Mouse (Mus musculus): Measurements from ENCODE around the gene Ccdc43.
"Not testable (repeated sequence)": the region's sequence is repeated elsewhere in the genome, so short reads cannot be mapped to it uniquely, and the experiment has no call there.

Gene Ccdc43

DNA sequence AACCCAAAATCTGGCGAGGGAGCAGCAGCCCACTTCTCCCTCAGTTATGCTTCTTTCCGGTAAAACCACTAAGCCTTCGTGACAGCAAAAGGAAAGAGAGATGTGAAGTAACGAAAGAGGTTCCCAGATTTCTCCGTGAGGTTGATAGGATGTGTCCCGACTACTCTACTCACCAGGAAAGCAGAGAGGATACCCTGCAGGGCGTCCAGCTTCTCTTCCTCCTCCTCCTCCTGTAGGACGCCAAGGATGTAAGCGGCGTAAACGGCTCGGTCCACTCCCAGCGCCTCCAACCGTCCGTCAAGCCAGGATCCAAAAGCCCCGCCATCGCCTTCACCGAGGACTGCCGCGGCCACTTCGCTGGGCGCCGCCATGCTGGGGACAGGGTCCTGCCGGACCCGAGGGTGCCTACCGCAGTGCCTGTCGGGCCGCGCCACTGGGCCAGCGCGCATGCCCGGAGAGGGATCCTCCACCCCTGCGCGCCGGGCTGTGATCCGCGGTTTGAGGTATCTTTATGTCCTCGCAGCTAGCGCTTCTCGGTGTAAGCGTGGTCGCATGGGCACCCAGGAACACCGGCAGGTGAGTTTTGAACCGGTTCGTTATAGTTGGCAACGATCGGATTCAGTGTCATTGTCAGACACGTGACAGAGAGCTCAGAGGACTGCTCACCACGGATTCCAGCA lies at the start of gene Ccdc43:
Gene Ccdc43 (minus strand): TSS at position 445 of the 680 bp plus-strand sequence.
- DNase-seq, result peak; percentile 87 to 89

DNA sequence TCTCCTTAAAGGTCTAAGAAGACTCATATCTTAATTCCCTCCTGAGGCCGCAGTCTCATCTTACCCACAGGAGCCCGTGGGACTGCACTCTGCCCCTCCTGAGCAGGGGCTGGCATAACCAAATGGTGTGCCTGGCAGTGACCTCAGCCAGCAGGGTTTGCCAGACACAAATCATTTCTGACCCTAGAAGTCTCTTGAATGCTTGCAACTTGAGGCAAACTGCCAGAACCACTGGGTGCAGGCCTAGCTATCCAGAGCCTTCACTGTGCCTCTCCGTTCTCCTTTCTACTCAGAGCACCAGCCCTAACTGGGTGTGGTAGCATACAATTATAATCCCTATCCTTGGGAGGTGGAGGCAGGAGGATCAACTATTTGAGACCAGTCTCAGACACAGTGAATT lies 47.2 kb upstream of the Ccdc43 start:
- peak in 1 of 2 experiments; percentile 28 for DNase-seq

DNA sequence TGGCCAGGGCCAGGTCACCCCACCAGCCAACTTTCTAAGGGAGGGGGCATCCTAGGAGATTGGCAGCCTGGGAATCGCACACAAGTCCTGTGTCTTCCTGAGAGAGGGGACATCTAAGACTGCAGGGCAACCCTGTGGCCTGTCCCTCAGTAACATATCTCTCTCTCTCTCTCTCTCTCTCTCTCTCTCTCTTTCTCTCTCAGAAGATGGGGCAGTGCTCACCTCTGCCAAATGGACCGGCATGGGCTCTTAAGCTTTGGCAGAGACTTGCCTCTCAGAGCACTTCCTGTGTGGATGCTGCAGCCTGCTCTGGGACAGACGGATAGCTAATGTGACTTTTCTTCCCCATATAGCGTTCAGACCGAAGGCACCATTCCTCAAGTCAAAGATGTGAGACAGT lies 45.3 kb upstream of the Ccdc43 start:
- DNase-seq, result peak in 1 of 2 experiments; percentile 55

DNA sequence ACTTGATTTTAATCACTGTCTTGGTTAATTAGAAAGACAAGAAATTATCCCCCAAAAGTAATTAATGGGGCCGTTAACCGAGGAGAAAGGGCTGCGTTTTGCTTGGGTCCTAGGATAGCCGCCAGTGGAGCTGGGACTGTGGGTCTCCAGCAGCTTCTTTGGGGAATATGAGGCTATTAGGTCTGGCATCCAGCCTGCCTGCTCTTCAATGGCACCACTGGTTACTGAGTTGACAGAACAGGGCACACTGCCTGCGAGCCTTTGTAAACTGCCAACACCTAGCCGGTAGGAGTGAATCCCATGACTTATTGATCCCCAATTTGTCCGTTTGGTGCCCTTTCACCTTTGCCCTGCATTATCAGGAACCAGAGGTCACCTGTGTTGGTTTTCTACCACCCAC lies 44.5 kb upstream of the Ccdc43 start:
- DNase-seq, result peak; percentile 74 to 76

- DNase-seq, result peak; percentile 88 to 92
Measured at GRCm38 (mm10) chr11:102741129-102741950, 43.8 kb upstream of the Ccdc43 start.

DNA sequence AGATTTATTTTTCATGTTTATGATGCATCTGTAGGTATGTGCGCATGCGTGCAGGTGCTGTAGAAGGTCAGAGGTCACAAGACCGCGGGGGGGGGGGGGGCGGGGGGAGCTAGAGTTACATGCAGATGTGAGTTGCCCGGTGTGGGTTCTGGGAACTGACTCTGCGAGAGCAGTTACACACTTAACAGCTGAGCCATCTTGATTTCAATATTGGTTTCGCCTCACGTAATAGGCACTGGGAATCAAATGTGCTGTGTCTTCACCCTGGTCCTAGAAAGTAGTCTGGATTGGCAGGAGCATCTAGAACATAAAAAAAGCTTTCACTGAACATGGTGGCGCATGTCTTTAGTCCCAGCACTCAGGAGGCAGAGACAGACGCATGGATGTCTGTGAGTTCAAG lies 43.1 kb upstream of the Ccdc43 start:
- DNase-seq, result peak in 1 of 2 experiments; percentile 21

- DNase-seq, result peak; percentile 92 to 93
Measured at GRCm38 (mm10) chr11:102739278-102739966, 41.8 kb upstream of the Ccdc43 start.

DNA sequence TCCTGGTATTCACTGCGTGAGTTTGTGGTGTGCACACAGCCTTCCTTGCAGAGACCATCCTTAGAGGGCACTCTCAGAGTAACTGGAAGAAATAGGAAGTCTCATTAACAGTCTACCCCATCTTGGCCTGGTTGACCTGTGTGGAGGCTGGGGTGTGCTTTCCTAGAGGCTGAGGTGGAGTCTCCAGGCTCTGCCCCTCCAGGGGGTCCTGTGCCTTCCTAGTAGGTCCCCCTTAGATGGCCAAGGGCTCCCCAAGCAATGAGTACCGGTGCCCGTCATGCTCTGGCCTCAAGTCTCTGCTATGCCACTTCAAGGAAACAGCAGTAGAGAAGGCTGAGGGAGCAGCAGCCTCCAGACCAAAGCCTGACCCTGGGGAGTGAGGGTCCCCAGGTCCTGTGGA lies 40.5 kb upstream of the Ccdc43 start:
- DNase-seq, result peak in 1 of 2 experiments; percentile 39

DNA sequence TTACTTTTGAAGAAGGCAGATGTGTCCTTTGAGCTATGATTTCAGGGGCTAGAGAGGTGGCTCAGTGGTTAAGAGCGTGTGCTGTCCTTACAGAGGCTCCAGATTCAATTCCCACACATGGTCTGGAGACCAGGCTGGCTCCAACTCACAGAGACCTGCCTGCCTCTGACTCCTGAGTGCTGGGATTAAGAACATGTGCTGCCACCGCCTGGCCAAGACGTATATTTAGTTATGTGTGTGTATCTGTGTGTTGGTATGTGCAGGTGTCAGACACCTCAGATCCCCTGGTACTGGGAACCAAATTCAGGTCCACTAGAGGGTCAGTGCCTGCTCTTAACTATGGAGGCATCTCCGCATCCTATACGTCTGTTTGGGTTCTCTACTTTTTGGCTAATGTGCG lies 37.4 kb upstream of the Ccdc43 start:
- no peak for DNase-seq

- no peak for DNase-seq
Measured at GRCm38 (mm10) chr11:102733146-102733545, 35.6 kb upstream of the Ccdc43 start.

DNA sequence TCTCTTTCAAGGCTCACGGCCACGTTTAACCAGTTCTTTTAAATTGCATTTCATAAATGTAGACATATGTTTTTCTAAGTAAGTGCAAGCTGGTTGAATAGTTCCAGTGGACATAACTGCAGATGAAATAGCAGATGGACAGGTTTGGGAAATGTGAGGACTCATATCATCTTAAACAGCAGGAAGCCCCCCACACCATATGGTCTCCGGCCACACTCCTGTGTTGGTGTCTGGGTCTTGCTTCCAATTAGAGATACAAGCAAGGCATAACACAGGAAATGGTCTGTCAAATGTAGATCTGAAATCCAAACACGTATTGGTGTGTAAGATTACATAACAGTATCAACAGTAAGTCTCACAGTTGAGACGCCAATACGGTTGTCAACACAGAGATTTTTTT lies 33.8 kb upstream of the Ccdc43 start:
- peak; percentile 56 to 77 for DNase-seq

- DNase-seq, result no peak
Measured at GRCm38 (mm10) chr11:102729835-102730234, 32.3 kb upstream of the Ccdc43 start.

- peak; percentile 74 to 77 for DNase-seq
Measured at GRCm38 (mm10) chr11:102728614-102729013, 31.0 kb upstream of the Ccdc43 start.

GRCm38 (mm10) chr11:102725574-102725973 lies 28.0 kb upstream of the Ccdc43 start:
- peak; percentile 55 to 63 for DNase-seq

- no peak for DNase-seq
Measured at GRCm38 (mm10) chr11:102716135-102716534, 18.6 kb upstream of the Ccdc43 start.

DNA sequence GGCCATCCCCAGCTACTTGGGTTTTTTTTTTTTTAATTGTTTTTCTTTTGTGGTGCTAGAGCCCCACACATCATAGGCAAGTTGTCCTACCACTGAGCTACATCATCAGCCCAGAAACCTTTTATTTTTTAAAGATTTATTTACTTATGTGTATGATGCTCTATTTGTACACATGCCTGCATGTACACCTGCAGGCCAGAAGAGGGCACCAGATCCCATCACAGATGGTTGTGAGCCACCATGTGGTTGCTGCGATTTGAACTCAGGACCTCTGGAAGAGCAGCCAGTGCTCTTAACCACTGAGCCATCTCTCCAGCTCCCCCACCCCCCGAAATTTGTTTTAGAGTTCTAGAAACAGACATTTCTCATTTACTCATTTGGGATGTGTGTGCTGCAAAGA lies 17.0 kb upstream of the Ccdc43 start:
- DNase-seq, result not testable (repeated sequence)

- no peak for DNase-seq
Measured at GRCm38 (mm10) chr11:102712411-102712810, 14.8 kb upstream of the Ccdc43 start.

DNA sequence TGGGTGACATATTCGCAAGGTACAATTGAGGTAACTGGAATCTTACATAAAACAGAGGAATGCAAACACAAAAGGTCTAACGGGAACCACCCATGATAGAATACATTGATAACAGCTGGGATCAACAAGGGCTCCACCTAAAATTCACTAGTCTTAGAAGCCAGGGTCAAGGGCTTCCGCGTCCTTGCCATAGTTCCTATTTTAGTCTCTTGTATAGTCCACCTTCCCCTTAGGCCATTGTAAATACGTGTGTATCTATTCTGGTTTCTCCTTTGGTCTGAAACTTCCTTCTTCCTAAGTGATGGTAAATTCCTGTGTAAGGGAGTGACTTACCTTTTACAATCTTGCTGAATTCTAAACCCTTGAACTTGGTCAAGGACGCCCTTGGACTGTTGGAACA lies 4.6 kb upstream of the Ccdc43 start:
- not testable (repeated sequence) for DNase-seq

DNA sequence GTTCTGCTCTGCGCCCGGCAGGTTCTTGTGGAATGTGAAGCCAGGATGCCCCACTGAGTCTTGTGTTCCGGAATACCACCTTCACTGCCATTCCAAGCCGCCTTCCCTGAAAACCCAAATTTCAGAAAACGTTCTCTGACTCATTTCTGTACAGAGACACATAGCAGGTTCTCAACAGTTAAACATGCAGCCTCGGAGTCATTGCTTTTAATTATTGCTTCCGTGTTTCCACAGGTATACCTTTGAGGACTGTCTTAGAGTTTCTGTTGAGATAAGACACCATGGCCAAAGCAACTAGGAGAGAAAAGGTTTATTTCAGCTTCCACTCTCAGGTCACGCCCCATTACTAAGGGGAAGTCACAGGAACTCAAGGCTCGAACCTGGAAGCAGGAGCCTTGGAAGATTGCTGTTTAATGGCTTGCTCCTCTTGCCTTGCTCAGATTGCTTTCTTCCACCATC lies 465 bp upstream of the Ccdc43 start:
- no peak for DNase-seq

- DNase-seq, result no peak
Measured at GRCm38 (mm10) chr11:102695289-102695688, 2.3 kb downstream of the Ccdc43 start.

DNA sequence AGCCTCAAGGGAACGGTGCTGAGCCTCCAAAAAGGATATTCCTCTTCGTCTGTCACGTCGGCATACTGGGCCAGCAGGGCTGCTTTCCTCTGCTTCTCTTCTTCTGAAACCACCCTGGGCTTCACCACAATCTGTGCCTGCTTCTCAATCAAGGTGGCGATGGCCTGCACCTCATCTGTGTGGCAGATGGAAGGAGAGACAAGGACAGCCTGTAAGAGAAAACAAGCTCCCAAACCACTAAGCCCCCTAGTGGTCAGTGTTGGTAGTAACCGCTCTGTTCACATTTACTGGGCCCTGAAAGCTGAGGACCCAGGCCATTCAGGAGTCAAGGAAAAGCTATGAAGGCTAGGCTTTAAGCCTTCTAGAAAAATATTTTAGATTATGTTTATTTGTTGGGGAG lies 7.4 kb downstream of the Ccdc43 start:
- peak; percentile 89 to 92 for DNase-seq

DNA sequence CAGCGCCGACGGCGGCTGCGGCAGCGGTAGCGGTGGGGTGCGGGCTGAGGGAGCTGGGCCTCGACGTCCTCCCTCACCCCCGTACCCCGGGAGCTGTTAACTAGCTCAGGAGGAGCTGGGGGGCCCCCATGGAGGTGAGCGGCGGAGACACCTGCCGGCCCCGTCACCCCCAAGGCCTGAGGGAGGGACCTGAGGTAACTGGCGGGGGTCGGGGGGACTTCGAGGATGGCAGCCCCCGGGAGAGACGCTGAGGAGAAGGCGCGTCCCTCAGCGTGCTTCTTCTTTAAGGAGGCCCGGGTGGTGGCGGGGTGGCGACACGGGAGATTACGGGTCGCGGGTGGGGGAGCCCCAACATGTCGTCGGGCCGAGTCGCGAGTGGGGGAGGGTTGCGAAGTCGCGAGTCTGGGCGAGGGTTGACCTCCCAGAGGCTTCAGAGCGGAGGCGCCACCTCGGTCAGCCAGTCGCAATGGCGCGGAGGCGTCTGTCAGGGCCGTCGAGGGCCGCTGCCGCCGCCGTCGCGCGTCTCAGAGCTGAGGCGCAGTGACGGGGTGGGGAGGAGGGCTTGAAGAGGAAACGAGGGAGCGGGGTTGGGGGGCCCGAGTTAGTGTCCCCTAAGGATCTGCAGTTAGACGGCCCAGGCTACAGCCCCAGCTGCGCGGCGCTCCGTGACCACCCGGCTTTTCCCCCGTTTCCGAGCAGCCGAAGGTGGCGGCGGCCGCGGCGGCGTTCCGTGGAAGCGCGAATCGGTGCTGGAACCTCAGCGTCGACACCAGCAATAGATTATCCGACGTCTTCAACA lies 31.7 kb downstream of the Ccdc43 start:
- DNase-seq, result no peak

DNA sequence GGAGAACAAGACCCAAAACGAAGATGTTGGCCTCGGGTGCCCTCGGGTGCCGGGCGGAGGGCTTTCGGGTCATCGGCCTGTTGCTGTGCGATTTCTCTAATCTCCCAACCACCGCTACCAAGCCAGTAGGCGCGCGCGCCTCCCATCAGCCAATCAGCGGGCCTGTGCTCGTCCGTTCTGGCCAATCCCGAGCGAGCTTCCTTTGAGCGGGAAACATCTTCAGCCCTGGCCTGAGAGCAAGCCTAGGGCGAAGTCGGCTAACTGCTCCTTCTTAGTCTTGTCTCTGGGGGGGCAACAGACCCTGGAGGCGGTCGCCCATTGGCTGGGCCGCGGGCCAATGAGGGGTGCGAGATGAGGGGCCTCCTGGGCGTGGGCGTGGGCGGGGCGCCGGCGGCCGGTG lies 32.4 kb downstream of the Ccdc43 start:
- no peak for DNase-seq
